Mouse (Mus musculus) midbrain, postnatal 0 days (tissue): ENCODE results near the gene Tsen2. TPM values are rescaled to one million over a fixed set of nuclear protein-coding genes. Genes with fewer than 3 reads are reported as not detected.

ENCODE experiments used
- ATAC-seq: fragments of 200-750 bp; cut with Nextera tagmentation; 2 replicates; pipeline ENCODE4 v1.8.0; 2017; ENCODE audit warnings: moderate number of reproducible peaks, mild to moderate bottlenecking, moderate TSS enrichment, moderate library complexity; ENCODE audit not compliant: low FRiP score
- DNase-seq: peaks from one replicate; pipeline ENCODE4 v3.0.0-alpha.2; 2015; ENCODE audit warnings: low spot score
- H3K27ac ChIP-seq: fragments of 300-500 bp; sonication (generic); 2 replicates; pipeline ENCODE4 v1.5.1; 2014; ENCODE audit warnings: low read depth, mild to moderate bottlenecking, low read length, mixed read lengths
- H3K27me3 ChIP-seq: fragments of 300-500 bp; sonication (generic); 2 replicates; pipeline ENCODE4 v1.6.1; 2014; ENCODE audit warnings: low read length, control low read depth, mixed read lengths; ENCODE audit not compliant: insufficient read depth
- H3K36me3 ChIP-seq: fragments of 300-500 bp; sonication (generic); 2 replicates; pipeline ENCODE4 v1.6.1; 2014; ENCODE audit warnings: low read length, control low read depth, mixed read lengths; ENCODE audit not compliant: insufficient read depth
- H3K4me1 ChIP-seq: fragments of 300-500 bp; sonication (generic); 2 replicates; pipeline ENCODE4 v1.6.1; 2014; ENCODE audit warnings: mild to moderate bottlenecking, control low read depth, antibody characterized with exemption, low read length, mixed read lengths; ENCODE audit not compliant: insufficient read depth
- H3K4me2 ChIP-seq: fragments of 300-500 bp; sonication (generic); 2 replicates; pipeline ENCODE4 v1.6.1; 2014; ENCODE audit warnings: low read depth, mild to moderate bottlenecking, low read length, mixed read lengths; ENCODE audit not compliant: poor library complexity, severe bottlenecking
- H3K4me3 ChIP-seq: fragments of 300-500 bp; sonication (generic); 2 replicates; pipeline ENCODE4 v1.5.1; 2014; ENCODE audit warnings: low read depth, mild to moderate bottlenecking, low read length, moderate library complexity
- H3K9ac ChIP-seq: fragments of 300-500 bp; sonication (generic); replicated peaks from 2 replicates; pipeline ENCODE4 v1.6.1; 2014; ENCODE audit warnings: mild to moderate bottlenecking, low read length, moderate library complexity, mixed read lengths; ENCODE audit not compliant: poor library complexity, severe bottlenecking
- H3K9me3 ChIP-seq: fragments of 300-500 bp; sonication (generic); 2 replicates; pipeline ENCODE4 v1.6.1; 2016; ENCODE audit warnings: low read length, control low read depth
- CTCF ChIP-seq: IDR thresholded peaks from 2 replicates; pipeline ENCODE4 v1.5.1; 2016; ENCODE audit warnings: antibody characterized with exemption, mild to moderate bottlenecking
- WGBS: fragments of 180-500 bp; shearing (Covaris S2); extraction: QIAGEN DNeasy Blood & Tissue Kit; methylation state at CpG from one replicate; pipeline ENCODE4 v1.1.7; 2014; 5-methylcytosine and 5-hydroxymethylcytosine counted together
- polyA plus RNA-seq: library from polyadenylated mRNA; unstranded; fragments of >200 nt; fragmentation: Nextera tagmentation; extraction: Ambion mirVana; gene quantifications from 2 replicates; pipeline ENCODE4 v1.2.1, GENCODE M21; 2015
- total RNA-seq: library from RNA; depleted of rRNA; stranded (reverse); fragments of >200 nt; gene quantifications from 2 replicates; pipeline ENCODE4 v1.2.3, GENCODE M21; 2014

The Tsen2 gene
- total and polyA plus RNA-seq, 2 experiments from 2014 or later: 15.0 to 24.1 TPM

- 84% methylated on average over 3 of the region's 3 CpGs for WGBS
- H3K4me3 ChIP-seq: no peak overlapping the region
- H3K27ac ChIP-seq: no peak overlapping the region
- no peak overlapping the region for H3K9ac ChIP-seq
- DNase-seq: no peak
- H3K4me1 ChIP-seq: no peaks in the 10 kb centered on the region
- no peak for TF ChIP-seq CTCF
- H3K9me3 ChIP-seq: no peaks in the 10 kb centered on the region
- H3K36me3 ChIP-seq: peaks cover 9% of the 10 kb centered on the region; the same call in 1 of the 2 replicates
- H3K4me2 ChIP-seq: no peak overlapping the region
- ATAC-seq: no peak
- no peaks in the 10 kb centered on the region for H3K27me3 ChIP-seq
Observed at GRCm38 (mm10) chr6:115584176-115584575, 39.7 kb downstream of the Tsen2 start.

GRCm38 (mm10) chr6:115586321-115586720, 41.9 kb downstream of the Tsen2 start:
- Histone ChIP-seq H3K9me3 (no peaks in the 10 kb centered on the region), H3K27ac (no peak overlapping the region), H3K27me3 (no peaks in the 10 kb centered on the region), H3K4me2 (no peak overlapping the region), H3K36me3 (no peaks in the 10 kb centered on the region), H3K4me1 (no peaks in the 10 kb centered on the region), H3K4me3 (no peak overlapping the region), H3K9ac (no peak overlapping the region)
- 86% methylated on average over 10 of the region's 10 CpGs for WGBS
- no peak for DNase-seq
- no peak for TF ChIP-seq CTCF
- no peak for ATAC-seq

- no peak overlapping the region for H3K4me3 ChIP-seq
- no peaks in the 10 kb centered on the region for H3K36me3 ChIP-seq
- DNase-seq (no peak), ATAC-seq (no peak)
- H3K27ac ChIP-seq: no peak overlapping the region
- no peaks in the 10 kb centered on the region for H3K4me1 ChIP-seq
- no peak overlapping the region for H3K9ac ChIP-seq
- H3K9me3 ChIP-seq: no peaks in the 10 kb centered on the region
- TF ChIP-seq CTCF: no peak
- WGBS: 87% methylated on average over 19 of the region's 19 CpGs
- no peak overlapping the region for H3K4me2 ChIP-seq
- H3K27me3 ChIP-seq: no peaks in the 10 kb centered on the region; the same call in 1 of the 2 replicates
Observed at GRCm38 (mm10) chr6:115591692-115592359, 47.4 kb downstream of the Tsen2 start.

GRCm38 (mm10) chr6:115592458-115592857, 48.0 kb downstream of the Tsen2 start, which contains the start of gene Mkrn2os:
Gene Mkrn2os, minus strand, starts transcription at chr6:115592576.
- ATAC-seq (no peak), DNase-seq (no peak)
- H3K4me1 ChIP-seq: no peaks in the 10 kb centered on the region
- WGBS: 73% methylated on average over 5 of the region's 5 CpGs
- H3K36me3 ChIP-seq: no peaks in the 10 kb centered on the region
- H3K9me3 ChIP-seq: no peaks in the 10 kb centered on the region
- TF ChIP-seq CTCF: no peak
- no peak within 1 kb of the TSS for H3K9ac ChIP-seq
- no peak within 1 kb of the TSS for H3K4me3 ChIP-seq
- no peak within 1 kb of the TSS for H3K27ac ChIP-seq
- H3K4me2 ChIP-seq: no peak within 1 kb of the TSS
- H3K27me3 ChIP-seq: no peaks in the 10 kb centered on the region; the same call in 1 of the 2 replicates

GRCm38 (mm10) chr6:115593252-115593651, 48.8 kb downstream of the Tsen2 start:
- ATAC-seq (no peak), DNase-seq (no peak)
- H3K4me1 ChIP-seq: no peaks in the 10 kb centered on the region
- H3K9me3 ChIP-seq: no peaks in the 10 kb centered on the region
- no peaks in the 10 kb centered on the region for H3K36me3 ChIP-seq
- H3K27ac ChIP-seq: no peak overlapping the region
- 70% methylated on average over 4 of the region's 4 CpGs for WGBS
- no peak for TF ChIP-seq CTCF
- H3K4me2 ChIP-seq: no peak overlapping the region
- no peaks in the 10 kb centered on the region; the same call in 1 of the 2 replicates for H3K27me3 ChIP-seq
- no peak overlapping the region for H3K4me3 ChIP-seq
- no peak overlapping the region for H3K9ac ChIP-seq

- H3K4me3 ChIP-seq: no peak overlapping the region
Observed at GRCm38 (mm10) chr6:115594463-115594862, 50.0 kb downstream of the Tsen2 start.

More at GRCm38 (mm10) chr6:115594463-115594862, 50.0 kb downstream of the Tsen2 start:
- H3K9ac ChIP-seq: no peak overlapping the region
- no peak overlapping the region for H3K4me2 ChIP-seq
- H3K9me3 ChIP-seq: no peaks in the 10 kb centered on the region
- TF ChIP-seq CTCF: no peak
- no peak overlapping the region for H3K27ac ChIP-seq
- WGBS: 88% methylated on average over 3 of the region's 3 CpGs
- DNase-seq (no peak), ATAC-seq (no peak)
- no peaks in the 10 kb centered on the region; the same call in 1 of the 2 replicates for H3K27me3 ChIP-seq
- no peaks in the 10 kb centered on the region for H3K36me3 ChIP-seq
- H3K4me1 ChIP-seq: no peaks in the 10 kb centered on the region
